Mouse (Mus musculus): ENCODE measurements around the gene Mea1.

- TF ChIP-seq GATA1 (IDR thresholded peaks at IDR 0.05; ENCODE audit: borderline replicate concordance, low read length) (no peak), FLI1 (IDR thresholded peaks at IDR 0.05; ENCODE audit: low read length) (no peak)
These were observed 49.9 kb downstream of the Mea1 start for GRCm38 (mm10) chr17:46728496-46728895.

Data from megakaryocyte, embryonic 14.5 days (primary cell).